Mouse (Mus musculus) retina, adult 2 months (tissue): ENCODE results near the gene Mta2.

Experiments
- DNase-seq: peaks from one replicate; pipeline ENCODE4 v3.0.0-alpha.2; 2012; ENCODE audit warnings: low read depth, low spot score

Mta2 gene

GRCm38 (mm10) chr19:8991871-8992735 lies 50.4 kb downstream of the Mta2 start:
- DNase-seq = no peak

- peak; percentile 22 for DNase-seq
These were observed 51.3 kb downstream of the Mta2 start for GRCm38 (mm10) chr19:8992769-8993624.

GRCm38 (mm10) chr19:8993625-8993912 lies 51.9 kb downstream of the Mta2 start:
- DNase-seq = no peak

- no peak for DNase-seq
These were observed 53.3 kb downstream of the Mta2 start for GRCm38 (mm10) chr19:8994813-8995607.

- no peak for DNase-seq
These were observed 54.9 kb downstream of the Mta2 start for GRCm38 (mm10) chr19:8996601-8997000.

- DNase-seq = no peak
These were observed 55.9 kb downstream of the Mta2 start for GRCm38 (mm10) chr19:8997546-8997945.

GRCm38 (mm10) chr19:8998546-8998945 lies 56.9 kb downstream of the Mta2 start:
- DNase-seq = no peak

GRCm38 (mm10) chr19:8999223-8999622 lies 57.5 kb downstream of the Mta2 start:
- DNase-seq = no peak
